Mouse (Mus musculus): ENCODE measurements around the gene Gm4513.
"Not testable (repeated sequence)": the region's sequence is repeated elsewhere in the genome, so short reads cannot be mapped to it uniquely, and the experiment has no call there.

Gene Gm4513

DNA sequence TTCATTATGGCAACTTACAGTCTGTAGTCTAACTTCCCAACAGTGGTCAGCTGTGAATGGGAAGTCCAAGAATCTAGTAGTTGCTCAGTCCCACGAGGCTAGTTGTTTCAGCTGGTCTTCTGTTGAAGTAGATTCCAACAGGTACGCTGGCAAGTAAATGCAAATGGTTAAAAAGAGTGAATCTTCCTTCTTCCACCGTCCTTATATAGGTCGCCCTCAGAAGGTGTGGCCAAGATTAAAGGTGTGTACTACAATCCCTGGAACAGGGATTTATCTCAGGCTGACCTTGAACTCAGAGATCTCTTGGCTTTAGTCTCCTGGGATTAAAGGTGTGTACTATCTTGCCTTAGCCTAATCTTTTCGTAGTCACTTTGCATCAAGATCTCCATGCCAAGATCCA, at the start of gene Gm4513:
TSS of gene Gm4513 (minus strand) at position 101 of the 400 bp plus-strand sequence.
- not testable (repeated sequence) for DNase-seq (ENCODE audit: low read depth, low spot score)

DNA sequence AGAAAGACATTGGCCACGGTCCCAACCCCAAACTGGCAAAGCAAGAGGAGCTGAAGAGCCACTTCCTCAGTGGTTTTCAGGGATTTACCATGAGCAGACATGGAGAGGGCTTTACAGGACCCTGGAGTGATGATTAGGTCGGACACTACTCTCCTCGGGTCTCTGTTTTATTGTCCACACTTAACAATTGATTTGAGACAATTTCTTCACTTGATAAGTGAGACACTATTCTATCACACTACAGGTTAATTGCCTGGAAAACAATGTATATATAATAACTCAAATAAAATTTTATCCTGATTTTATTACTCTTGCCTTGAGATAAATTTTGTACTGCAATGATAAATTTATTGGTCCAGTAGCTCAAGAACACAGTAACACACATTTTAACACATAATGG, 22.7 kb downstream of the Gm4513 start, which contains the start of gene Gm4141:
TSS of gene Gm4141 (minus strand) at position 101 of the 400 bp plus-strand sequence.
- DNase-seq (ENCODE audit: low read depth, low spot score), result not testable (repeated sequence)

DNA sequence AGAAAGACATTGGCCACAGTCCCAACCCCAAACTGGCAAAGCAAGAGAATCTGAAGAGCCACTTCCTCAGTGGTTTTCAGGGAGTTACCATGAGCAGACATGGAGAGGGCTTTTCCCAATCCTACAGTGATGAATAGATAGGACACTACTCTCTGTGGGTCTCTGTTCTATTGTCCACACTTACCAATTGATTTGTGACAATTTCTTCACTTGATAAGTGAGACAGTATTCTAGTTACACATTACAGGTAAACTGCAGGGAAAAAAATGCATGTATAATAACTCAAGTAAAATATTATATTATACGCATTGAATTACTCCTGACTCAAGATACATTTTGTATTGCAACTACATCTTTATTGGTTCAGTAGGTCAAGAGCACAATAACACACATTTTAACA, 53.2 kb downstream of the Gm4513 start, which contains the start of gene Gm5726:
TSS of gene Gm5726 (minus strand) at position 101 of the 400 bp plus-strand sequence.
- DNase-seq (ENCODE audit: low read depth, low spot score), result not testable (repeated sequence)
